Mouse (Mus musculus): ENCODE data around the gene Susd1.

Gene Susd1

DNA sequence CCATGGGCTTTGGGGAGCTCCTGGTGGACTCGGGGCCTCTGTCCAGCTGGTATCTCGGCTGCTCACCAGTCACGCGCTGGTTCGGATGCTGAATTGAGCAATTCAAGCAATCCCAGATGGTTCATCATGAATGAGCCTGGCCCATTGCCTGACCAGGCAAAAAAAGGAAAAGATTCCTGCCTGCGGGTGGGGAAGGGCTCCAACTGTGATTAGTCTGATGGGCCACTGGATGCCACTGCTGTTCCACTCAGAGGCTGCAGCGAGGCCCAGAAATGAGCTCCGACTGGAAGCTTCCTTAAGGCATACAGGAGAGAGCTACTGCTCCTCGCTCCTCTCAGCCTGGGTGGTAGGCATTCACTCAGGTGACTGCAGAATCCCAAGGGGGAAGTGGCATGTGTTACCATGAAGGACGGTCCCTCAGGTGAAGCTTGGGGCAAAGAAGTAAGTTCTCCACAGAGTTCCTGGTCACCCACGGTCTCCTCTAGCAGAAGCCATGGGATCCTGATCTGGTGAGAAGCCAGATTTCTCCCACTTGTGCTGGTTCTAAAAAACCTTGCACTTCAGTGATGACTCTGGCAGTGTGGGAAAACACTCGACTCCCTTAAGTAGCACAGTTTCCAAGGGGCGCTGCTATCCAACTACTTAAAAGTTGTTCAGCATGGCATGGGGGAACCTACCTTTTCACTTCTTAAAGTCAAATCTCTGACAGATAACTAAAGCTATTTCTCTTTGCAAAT, 57.3 kb downstream of the Susd1 start:
- peak; percentile 89 for DNase-seq (ENCODE audit: low spot score)

DNA sequence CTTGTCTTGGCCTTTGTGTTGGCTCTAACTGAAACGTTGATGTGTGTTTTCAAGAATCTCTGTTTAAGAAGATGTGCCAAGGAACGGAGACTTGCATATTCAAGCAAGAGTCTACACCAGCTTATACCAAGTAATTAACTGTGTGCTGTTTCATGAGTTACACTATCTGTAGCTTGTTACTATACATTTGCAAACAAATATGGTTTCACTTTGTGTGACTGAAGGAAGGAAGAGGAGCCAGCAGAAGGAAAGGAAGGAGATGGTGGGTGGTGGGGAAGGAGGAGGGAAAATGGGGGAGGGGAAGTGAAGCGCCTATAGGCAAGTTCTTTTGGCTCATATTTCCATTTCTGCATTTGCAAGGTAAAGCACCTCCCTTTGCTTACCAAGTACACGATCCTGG, 58.0 kb downstream of the Susd1 start:
- no peak for DNase-seq (ENCODE audit: low spot score)

DNA sequence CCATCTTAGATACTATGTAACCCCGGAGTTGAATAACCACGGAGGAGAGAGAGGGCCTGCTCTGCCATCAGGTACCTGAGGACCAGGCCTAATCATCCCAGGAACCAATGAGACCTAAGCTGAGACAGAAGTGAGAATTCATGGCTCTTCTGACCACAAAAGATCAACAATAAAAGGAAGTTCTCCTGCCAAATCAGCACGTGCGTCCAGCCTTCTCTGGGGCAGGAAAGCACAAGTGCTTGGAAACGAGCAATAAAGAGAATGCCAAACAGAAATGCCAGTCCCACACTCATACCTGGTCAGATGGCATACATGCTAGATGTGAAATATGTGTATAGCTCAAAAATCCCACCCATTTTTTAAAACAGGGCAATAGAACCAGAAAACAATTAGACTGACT, 58.6 kb downstream of the Susd1 start:
- DNase-seq (ENCODE audit: low spot score), result no peak

DNA sequence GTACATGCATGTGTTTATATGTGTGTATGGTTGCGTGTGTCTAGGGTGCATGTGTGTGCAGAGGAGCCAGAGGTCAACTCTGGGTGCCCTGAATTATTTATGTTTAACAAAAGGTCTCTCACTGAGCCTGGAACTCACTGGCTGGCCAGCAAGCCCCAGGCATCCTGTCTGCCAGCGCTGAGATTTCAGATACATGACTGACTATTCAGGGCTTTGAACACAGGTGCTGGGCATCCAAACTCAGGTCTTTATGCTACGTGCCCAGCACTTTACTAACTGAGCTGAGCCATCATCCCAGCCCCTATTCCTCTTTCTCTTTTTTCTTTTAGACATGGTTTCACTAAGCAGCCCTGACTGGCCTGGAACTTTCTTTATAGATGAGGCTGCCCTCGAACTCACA, 59.8 kb downstream of the Susd1 start:
- DNase-seq (ENCODE audit: low spot score), result no peak

DNA sequence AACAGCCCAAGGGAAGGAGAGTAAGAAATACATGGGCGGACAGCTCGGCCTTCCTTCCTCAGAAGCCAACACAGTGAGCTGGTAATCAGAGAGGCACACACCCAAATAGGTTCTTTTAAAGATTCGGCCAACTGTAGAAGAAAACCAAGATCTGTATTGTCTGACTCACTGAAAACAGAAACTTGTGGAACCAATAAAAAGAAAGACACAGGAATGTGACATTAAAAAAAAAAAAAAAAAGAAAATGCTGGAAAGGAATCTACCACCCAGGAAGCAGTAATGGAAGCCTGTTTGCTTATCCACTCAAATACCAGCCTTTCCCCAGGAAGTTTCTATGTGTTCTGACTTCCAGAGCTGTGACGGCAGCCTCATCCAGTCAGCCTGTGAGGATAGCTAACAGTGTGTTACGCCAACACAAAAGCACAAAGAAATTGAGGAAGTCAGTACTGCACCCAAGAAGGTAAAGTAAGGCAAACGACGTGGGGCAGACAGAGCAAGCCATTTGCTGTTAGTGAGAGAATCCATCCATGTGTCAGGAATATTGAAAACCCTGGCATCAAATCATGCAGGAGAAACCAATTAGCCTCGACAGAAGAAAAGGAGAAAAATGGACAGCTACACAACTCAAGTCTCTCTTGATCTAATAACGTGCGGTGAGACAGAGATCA, 64.0 kb downstream of the Susd1 start:
- no peak for DNase-seq (ENCODE audit: low spot score)

DNA sequence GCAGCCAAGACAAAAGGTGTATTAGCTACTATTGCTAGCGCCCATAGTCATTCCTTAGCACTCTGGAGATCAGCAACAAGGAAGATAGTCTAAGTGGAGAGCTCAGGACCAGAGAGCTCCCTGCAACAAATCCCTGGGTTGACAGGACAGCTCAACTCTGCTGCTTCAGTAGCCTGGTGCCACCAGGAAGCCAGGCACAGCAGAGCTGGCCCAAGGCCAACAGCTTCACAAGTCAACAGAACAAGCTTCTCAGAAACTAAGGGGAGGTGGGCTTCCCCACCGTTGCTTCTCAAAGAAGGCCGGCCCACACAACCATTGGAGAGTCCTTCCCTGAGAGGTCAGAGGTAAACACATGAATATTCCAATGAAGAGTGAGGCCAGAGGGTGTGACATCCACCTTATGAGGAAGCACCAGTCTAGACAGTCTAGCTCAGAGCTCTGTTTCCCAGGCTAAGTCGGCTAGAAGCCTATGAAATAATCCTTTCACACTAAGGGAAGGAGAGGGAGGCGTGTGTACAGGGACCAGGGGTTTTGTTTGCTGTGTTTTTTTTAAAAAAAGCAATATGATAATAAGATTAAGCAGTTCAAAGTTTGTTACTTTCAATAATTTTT, 65.8 kb downstream of the Susd1 start:
- no peak for DNase-seq (ENCODE audit: low spot score)

DNA sequence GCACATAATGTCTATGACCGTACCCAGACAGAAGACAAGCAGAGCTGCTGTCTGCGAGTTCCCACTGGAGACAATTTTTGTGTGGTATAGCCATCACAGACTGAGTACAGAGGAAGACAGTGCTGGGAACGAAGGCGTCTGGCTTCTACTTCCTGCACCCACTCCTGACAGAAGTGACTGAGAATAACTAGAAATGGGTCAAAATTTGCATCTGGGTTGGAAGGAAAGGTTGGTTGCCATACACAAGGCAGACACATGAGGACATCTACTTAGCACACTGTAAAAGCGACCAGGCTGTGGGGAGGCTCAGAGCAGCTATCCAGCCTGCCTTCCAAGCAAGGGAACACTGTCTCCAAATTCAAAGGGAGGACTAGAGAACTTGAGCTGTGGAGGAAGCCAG, 66.5 kb downstream of the Susd1 start:
- DNase-seq (ENCODE audit: low spot score), result no peak

DNA sequence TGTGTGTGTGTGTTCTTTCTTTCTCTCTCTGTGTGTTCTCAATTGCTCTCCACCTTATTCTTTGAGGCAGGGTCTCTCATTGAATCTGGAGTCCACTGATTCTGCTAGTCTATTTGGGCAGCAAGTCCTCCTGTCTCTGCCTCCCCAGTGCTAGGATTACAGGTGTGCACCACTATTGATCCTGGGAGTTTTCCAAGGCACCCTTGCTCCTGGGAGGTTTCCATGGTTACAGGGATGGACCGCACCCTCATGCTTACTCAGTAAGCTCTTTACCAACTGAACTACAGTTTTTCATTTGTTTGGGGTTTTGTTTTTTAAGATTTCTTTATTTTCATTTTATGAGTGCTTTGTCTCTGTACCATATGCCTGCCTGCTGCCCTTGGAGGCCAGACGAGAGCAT, 68.5 kb downstream of the Susd1 start:
- DNase-seq (ENCODE audit: low spot score), result no peak

DNA sequence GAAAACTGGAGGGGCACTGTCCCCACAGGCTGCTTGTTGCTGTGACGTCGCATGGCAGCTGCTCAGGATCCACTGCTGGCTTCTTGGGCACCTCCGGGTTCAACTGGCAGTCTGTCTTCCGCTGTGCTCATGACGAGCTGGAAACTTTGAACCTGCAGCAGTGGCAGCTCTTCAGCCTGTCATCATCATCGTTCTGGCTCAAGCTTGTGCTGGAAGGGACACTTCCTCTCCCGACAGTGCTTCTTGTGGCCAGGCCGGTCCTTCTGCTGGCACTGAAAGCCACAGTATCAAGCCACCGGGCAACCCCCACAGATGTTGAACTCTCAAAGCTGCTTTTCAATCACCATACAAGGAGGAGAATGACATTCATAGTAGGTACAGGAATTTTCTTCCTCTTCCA, 70.3 kb downstream of the Susd1 start:
- no peak for DNase-seq (ENCODE audit: low spot score)

DNA sequence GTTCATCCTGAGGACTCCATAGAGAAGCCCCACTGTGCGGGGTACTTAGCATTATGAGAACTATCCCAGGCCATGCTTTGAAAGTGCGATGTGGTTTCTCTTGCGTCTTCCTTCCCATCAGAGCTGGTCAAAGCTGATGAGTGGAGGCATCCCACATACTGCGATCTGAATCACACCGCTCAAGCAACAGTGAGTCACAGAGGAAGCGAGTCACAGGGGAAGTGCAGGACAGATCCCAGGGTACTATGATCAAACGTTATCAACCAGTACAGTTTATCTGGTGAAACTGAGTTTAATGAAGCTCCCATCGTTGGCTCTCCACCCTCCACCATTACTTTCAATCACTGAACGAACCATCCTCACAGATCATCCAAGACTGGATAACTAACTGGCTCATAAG, 72.2 kb downstream of the Susd1 start:
- no peak for DNase-seq (ENCODE audit: low spot score)

DNA sequence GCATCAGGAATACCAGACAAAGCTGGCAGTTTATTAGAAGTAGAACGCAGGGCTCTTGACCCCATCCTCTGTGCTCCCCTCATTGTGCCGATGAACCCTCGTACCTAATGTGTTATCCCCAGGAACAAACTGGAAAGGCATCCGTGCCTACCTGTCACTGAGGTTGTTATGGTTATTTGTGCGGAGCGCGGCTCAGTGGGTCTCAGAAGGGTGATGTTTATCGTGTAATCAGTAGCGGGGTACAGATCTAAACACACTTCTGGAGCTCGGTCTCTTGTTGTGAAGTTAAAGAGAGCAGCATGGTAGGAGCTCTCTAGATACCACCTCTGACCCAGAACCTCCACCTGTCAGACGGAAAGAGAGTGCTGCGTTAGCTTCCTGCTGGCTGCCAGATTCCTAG, 72.9 kb downstream of the Susd1 start:
- no peak for DNase-seq (ENCODE audit: low spot score)

DNA sequence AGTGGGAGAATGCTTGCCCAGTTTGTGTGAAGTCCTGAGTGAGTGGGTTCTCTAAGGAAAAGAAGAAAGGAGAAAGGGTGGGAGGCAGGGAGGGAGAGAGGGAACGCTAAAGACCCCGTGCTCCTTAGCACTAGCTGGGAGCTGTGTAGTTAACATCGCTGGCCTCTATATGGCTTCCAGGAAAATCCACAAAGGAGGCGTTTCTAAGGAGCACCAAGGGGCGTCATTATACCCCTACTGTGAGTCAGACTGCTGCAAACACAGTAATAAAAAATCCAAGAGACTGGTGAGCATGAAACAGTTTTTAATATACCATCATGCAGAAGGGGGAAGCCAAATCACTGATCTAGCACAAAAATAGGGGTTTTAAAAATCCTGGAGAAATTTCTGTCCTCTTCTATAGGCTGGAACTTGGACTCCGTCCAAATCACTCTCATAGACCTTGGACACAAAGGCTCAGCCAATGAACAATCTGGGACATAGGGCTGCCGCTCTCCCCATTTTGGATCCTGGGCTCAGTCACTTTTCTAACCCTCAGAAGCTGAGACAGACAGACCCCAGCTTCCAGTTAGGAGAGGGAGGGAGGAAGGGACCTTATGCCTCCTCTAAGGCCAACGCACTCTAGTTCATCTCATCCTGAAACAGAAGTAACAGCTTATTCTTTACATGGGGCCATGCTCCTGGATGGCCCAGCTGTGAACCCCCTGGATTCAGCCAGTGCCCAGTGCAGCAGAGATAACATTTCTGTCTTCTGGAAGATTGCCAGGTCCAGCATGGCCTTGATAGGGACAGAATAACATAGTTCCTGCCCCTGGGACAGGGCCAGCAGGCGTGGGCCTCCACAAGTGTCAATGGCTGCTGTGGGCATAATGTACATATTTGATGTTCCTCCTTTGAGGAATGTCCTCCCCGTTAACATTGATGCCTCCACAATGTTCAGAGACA, 73.9 kb downstream of the Susd1 start:
- no peak for DNase-seq (ENCODE audit: low spot score)

DNA sequence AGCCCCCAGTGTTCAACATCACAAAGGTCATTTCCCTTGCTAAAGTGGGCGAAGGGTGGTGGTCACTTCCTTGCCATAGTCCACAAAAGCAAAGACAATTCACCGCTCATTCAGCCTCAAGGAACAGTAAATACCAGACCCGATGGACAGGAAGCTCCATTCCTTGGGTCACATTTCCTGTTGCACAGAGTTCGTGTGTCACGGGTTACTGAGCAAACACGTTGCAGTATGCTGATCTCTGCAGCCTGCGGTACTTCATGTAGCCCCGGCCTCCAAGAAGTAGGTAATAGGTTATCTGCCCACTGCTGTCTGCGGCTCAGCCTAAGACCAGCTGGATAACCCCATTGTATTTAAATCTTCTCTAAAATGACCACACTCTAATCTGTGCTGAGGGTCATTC, 75.4 kb downstream of the Susd1 start:
- DNase-seq (ENCODE audit: low spot score), result no peak

DNA sequence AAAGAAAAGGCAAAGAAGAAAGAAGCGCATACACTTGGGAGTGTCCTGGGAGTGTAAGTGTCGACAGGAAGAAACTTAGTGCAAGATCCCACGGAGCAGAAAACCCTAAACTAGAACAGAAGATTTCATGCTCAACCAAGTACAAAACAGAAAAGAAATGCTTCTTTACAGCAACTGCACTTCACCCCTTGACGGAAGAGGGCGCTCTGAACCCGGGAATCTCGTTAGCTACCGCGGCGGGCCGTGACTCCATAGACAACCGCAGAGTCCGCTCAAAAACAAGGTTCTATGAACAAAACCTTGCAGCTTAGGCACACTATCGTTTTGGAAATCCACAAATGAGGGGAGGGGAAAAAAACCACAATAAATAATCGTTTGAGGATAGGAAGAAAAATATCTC, 77.7 kb downstream of the Susd1 start:
- DNase-seq (ENCODE audit: low spot score), result peak; percentile 85

DNA sequence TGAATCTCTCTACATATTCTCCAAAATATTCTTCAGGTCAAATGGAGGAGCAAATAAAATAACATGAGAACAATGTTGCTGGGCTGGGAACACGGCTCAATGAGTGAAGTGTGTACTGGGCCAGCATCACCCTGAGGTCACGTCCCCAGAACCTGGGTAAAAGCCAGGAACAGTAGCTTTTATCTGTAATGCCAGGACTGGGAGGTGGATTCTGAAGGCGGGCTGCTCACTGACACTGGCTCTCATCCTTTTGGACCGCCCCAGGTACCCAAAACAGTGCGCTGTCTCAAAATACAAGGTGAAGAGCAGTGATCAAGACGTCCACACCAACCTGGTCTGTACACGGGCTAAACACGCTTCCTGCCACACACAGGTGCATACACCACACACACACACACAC, 78.5 kb downstream of the Susd1 start:
- no peak for DNase-seq (ENCODE audit: low spot score)

DNA sequence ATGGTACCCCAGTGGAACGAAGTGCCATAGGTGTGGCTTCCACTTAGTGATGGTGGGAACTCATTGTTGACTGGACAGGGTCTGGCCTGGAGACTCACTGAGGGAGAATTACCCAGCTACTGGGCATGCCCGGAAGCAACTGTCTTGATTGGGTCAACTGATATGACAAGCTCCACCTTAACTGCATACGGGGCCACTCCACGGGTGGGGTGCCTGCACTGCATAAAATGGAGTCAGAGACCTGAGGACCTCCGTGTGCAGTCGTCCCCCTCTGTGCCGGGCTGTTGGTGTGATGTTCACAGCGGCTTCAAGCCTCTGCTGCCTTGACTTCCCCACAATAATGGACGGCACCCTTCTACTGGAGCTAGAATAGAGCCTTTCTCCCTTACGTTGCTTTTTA, 79.5 kb downstream of the Susd1 start:
- DNase-seq (ENCODE audit: low spot score), result no peak

DNA sequence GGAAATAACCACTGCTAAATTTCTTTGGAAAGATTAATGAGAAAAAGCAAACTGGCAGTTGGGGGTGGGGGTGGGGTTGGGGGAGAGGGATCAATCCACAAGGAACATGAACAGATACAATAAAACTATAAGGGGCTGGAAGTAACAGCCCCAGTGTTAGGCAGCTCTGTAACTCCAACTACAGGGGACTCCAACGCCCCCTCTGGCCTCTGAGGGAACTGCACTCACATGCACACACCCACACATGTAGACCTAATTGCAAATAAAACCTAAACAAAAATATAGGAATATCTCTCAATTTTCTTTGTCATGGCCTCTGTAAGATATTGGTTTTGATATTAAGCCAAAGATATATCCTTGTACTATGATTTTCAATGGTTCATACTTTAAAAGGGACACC, 83.0 kb downstream of the Susd1 start:
- no peak for DNase-seq (ENCODE audit: low spot score)

DNA sequence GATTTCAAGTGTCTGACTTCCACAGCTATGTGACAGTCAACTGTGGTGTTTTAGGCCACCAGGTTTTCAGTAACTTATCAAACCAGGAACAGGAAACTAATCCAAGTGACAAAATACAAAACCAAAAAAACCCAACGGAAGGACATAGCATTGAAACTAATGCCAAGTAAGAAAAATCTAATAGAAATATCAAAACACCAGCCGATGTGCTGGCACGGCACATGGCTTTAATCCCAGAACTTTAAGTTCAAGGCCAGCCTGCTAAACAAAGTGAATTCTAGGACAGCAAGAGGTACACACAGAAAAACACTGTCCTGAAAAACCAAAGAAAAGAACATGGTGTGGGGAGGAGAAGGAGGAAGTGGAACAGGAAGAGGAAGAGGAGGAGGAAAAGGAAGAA, 83.8 kb downstream of the Susd1 start:
- DNase-seq (ENCODE audit: low spot score), result no peak

DNA sequence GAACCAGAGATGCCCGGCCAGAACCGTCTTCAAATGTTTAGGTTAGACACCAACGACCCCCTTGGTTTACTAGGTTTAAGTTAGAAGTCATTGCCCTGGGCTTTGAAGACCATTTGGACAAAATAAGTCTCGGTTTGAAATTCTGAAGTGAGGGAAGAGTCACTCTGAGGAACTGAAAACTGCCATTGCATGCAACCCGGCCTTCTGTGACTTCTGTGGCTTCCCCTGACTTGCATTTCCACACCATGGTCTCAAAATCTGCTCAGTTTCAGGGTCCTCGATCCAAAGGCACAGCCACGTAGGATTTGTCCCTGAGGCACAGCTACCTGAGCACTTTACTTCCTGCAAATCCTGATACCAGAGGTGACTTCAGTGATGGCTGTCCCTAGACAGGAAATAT, 86.5 kb downstream of the Susd1 start:
- no peak for DNase-seq (ENCODE audit: low spot score)

DNA sequence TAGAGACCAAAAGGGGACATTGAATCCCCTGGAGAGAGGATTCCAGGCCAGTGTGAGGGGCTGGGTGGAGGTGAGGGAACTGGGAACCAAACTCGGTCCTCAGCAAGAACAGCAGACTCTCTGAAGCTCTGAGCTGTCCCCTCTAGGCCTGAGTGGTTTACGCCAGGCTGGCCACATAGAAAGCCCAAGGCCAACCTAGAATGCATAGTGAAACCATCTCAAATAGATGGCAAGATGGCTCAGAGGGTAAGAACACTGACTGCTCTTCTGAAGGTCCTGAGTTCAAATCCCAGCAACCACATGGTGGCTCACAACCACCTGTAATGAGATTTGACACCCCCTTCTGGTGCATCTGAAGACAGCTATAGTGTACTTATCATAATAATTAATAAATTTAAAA, 88.1 kb downstream of the Susd1 start:
- DNase-seq (ENCODE audit: low spot score), result no peak

DNA sequence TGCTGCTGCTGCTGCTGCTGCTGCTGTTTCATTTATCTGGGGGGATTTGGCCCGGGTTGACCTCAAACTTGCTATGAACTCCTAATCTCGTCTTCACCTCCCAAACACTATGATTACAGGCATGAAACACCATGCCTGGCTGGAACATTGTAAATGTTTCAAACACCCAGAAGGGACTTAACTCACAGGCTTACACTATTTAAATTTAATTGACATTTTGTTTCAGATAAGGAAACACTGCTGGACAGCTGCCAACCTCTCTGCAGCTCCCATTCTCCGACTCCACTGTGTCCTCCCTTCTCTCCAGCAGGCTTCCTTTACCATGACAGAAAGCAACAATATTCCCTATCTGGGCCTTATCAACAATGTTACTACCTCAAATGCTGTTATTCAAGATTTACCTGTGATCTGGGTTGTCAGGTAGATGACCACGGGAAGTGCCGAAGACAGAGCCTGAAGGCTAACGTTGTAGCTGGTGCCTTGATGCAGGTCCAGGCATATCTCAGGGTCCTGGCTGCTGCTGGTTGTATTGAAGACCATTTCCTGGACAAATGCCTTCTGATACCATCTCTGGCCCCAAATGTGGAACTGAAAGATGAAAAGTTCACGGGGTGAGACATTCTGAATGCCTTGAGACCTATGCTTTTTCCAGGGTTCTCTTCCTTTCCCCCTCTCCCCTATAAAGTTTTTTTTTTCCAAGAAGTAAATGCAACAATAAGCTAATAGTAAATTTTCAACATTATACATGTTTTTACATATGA, 88.8 kb downstream of the Susd1 start:
- no peak for DNase-seq (ENCODE audit: low spot score)

DNA sequence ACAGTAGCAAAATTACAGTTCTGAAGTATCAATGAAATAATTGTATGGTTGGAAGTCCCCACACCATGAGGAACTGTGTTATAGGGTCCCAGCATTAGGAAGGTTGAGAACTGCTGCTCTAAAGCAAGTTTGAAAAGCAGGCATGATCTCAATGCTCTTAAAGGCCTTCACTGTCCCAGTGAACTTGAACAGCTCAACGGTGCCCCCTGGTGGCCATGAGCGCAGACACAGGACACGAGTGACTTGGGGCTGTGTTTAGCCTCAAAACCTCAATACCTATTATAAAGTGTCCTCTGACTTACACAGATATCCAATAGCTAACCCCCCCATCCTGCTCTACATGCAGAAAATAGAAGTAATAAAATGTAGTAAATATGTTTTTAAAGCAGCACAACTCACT, 97.7 kb downstream of the Susd1 start:
- DNase-seq (ENCODE audit: low spot score), result peak; percentile 88
